Mouse (Mus musculus) G1E (cell line): ENCODE measurements at regions not wholly inside any gene's neighbourhood (a gene's known extent, or its start where the extent isn't known, plus 50 kb on each side); places are given as distances from the start of the nearest gene placed in this dataset.

Experiments
- ATAC-seq: 2 replicates; pipeline ENCODE4 v1.8.0; 2016; ENCODE audit warnings: mild to moderate bottlenecking; ENCODE audit not compliant: insufficient number of reproducible peaks, poor library complexity, low FRiP score, severe bottlenecking; ENCODE audit errors: extremely low read depth
- DNase-seq: peaks from one replicate; pipeline ENCODE4 v3.0.0; 2012; ENCODE audit warnings: low spot score
- H3K27me3 ChIP-seq: 2 replicates; pipeline ENCODE4 v1.6.1; 2012; ENCODE audit warnings: mild to moderate bottlenecking, low read length, inconsistent platforms; ENCODE audit not compliant: insufficient read depth
- H3K36me3 ChIP-seq: replicated peaks from 2 replicates; pipeline ENCODE3; 2012; ENCODE audit warnings: mild to moderate bottlenecking, inconsistent platforms
- H3K4me1 ChIP-seq: 2 replicates; pipeline ENCODE4 v1.6.1; 2012; ENCODE audit warnings: low read depth, low read length, inconsistent platforms, mixed read lengths; ENCODE audit not compliant: insufficient read depth
- H3K4me3 ChIP-seq: 2 replicates; pipeline ENCODE4 v1.5.1; 2012; ENCODE audit warnings: low read depth, mild to moderate bottlenecking, inconsistent platforms, low read length, moderate library complexity, mixed read lengths
- H3K9me3 ChIP-seq: replicated peaks from 2 replicates; pipeline ENCODE4 v1.6.1; 2012; ENCODE audit warnings: inconsistent platforms
- CTCF ChIP-seq: IDR thresholded peaks from 2 replicates; pipeline ENCODE4 v1.5.1; 2012; ENCODE audit warnings: low read depth, low read length, inconsistent platforms, mixed read lengths
- GATA1 ChIP-seq: IDR thresholded peaks from 2 replicates; pipeline ENCODE4 v1.6.1; 2012; ENCODE audit warnings: borderline replicate concordance, low read length, inconsistent platforms, mixed read lengths
- GATA2 ChIP-seq: IDR thresholded peaks from 2 replicates; pipeline ENCODE4 v1.6.1; 2012; ENCODE audit warnings: low read depth, low read length, inconsistent platforms, borderline replicate concordance
- POLR2AphosphoS5 ChIP-seq: IDR thresholded peaks from 2 replicates; pipeline ENCODE4 v1.6.1; 2012; ENCODE audit warnings: low read depth, low read length, inconsistent platforms; ENCODE audit not compliant: insufficient replicate concordance
- TAL1 ChIP-seq: conservative IDR thresholded peaks from 2 replicates; pipeline ENCODE4 v1.6.1; 2012; ENCODE audit warnings: low read depth, low read length, inconsistent platforms, mixed read lengths

DNA sequence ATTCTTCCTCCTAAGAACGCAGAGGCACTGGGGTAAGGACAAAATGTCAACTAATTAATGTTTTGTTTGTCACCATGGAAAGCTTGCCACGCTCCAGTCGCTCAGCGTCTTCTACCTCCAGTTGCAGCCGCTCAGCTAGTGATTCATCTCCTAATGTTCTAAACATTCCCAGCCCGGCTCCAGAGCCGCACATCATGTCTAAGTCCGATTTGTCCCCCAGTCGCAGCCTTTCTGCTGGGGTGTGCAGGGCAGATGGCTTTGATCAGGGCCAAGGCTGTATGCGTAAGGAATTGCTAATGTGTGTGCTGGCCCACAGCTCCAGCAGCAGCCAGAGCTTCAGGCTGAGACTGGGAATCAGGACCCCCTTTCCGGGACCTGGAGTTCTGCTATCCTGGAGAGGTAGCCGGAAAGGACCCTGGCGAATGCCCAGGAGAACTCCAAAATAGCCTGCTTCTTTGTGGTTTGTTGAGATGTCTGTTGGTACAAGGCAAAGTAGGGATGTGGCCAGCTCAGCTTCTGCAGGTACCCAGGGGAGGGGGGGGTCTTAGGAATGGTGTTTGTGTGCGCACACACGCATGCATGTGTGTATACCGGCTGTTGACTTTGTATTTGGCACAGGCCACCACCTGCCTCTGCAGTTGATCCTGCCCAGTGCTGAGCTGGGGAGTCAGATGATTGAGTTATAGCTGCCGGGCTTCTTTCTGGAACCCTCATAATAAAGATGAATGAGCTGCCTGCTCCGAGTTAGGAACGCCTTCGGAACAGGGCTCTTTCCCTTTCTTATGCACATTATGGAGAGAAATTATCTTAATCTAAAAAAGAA, 143.0 kb upstream of the Kcng1 start:
- Histone ChIP-seq H3K4me3 (no peak overlapping the region), H3K36me3 (no peaks in the 10 kb centered on the region), H3K9me3 (peaks cover 96% of the 10 kb centered on the region), H3K27me3 (no peaks in the 10 kb centered on the region), H3K4me1 (no peaks in the 10 kb centered on the region)
- DNase-seq (no peak), ATAC-seq (no peak)
- TF ChIP-seq GATA2 = no peak
- no peak for TF ChIP-seq POLR2AphosphoS5
- TF ChIP-seq GATA1 = no peak
- TF ChIP-seq TAL1 = no peak
- TF ChIP-seq CTCF = no peak

- Histone ChIP-seq H3K27me3 (no peaks in the 10 kb centered on the region), H3K4me1 (no peaks in the 10 kb centered on the region), H3K36me3 (no peaks in the 10 kb centered on the region), H3K4me3 (no peak overlapping the region), H3K9me3 (peaks cover 92% of the 10 kb centered on the region)
- ATAC-seq (no peak), DNase-seq (no peak)
- TF ChIP-seq POLR2AphosphoS5 (no peak), TAL1 (no peak), GATA1 (no peak), CTCF (no peak)
Measured at GRCm38 (mm10) chr2:168423551-168423950, 142.0 kb upstream of the Kcng1 start.

GRCm38 (mm10) chr2:168415140-168415539, 133.6 kb upstream of the Kcng1 start:
- TF ChIP-seq GATA1 (no peak), POLR2AphosphoS5 (no peak), GATA2 (no peak), CTCF (no peak)
- DNase-seq (no peak), ATAC-seq (no peak)
- no peaks in the 10 kb centered on the region for H3K4me1 ChIP-seq
- no peak overlapping the region for H3K4me3 ChIP-seq
- no peaks in the 10 kb centered on the region for H3K36me3 ChIP-seq
- peaks cover 82% of the 10 kb centered on the region for H3K9me3 ChIP-seq
- no peaks in the 10 kb centered on the region for H3K27me3 ChIP-seq

GRCm38 (mm10) chr2:168414110-168414872, 132.8 kb upstream of the Kcng1 start:
- no peak for TF ChIP-seq TAL1
- TF ChIP-seq GATA2 = no peak
- no peak for TF ChIP-seq CTCF
- no peak for TF ChIP-seq POLR2AphosphoS5
- TF ChIP-seq GATA1 = no peak
- DNase-seq (no peak), ATAC-seq (no peak)

DNA sequence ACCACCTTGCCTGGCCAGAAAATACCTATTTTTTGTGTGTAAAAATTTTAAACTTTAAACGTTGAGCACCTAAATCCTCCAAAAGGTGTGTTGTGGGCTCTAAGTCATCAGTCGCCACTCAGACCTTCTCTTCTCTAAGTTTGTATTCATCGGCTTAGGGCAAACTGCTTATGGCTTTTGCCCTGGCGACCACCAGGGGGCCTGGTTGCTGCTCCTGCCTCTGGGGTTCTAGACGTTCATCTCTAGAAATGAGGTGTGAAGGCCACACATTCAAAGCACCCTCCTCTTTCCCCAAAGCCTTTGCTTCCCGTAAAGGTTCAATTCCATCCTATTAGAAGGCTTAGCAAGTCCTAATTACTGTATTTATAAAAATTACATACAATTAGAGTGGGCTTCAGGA, 131.3 kb upstream of the Kcng1 start:
- Histone ChIP-seq H3K9me3 (peaks cover 78% of the 10 kb centered on the region), H3K4me3 (no peak overlapping the region), H3K4me1 (no peaks in the 10 kb centered on the region), H3K36me3 (no peaks in the 10 kb centered on the region), H3K27me3 (no peaks in the 10 kb centered on the region)
- no peak for ATAC-seq
- TF ChIP-seq GATA2 (no peak), CTCF (no peak), GATA1 (no peak), POLR2AphosphoS5 (no peak), TAL1 (no peak)
- DNase-seq = no peak

More at GRCm38 (mm10) chr2:168414110-168414872, 132.8 kb upstream of the Kcng1 start:
- H3K36me3 ChIP-seq = no peaks in the 10 kb centered on the region
- no peaks in the 10 kb centered on the region for H3K27me3 ChIP-seq
- H3K9me3 ChIP-seq = peaks cover 82% of the 10 kb centered on the region
- no peaks in the 10 kb centered on the region for H3K4me1 ChIP-seq
- peak overlapping the region; percentile 15; the same call in 1 of the 2 replicates for H3K4me3 ChIP-seq

GRCm38 (mm10) chr2:168402782-168403513, 121.4 kb upstream of the Kcng1 start:
- Histone ChIP-seq H3K4me3 (no peak overlapping the region), H3K36me3 (no peaks in the 10 kb centered on the region), H3K27me3 (no peaks in the 10 kb centered on the region), H3K9me3 (peaks cover 92% of the 10 kb centered on the region), H3K4me1 (no peaks in the 10 kb centered on the region)
- TF ChIP-seq POLR2AphosphoS5 (no peak), TAL1 (no peak), CTCF (no peak), GATA2 (no peak)
- ATAC-seq (no peak), DNase-seq (no peak)
